Mouse (Mus musculus): ENCODE measurements around the gene Prkar1b. TPM values are rescaled to one million over a fixed set of nuclear protein-coding genes. Genes with fewer than 3 reads are reported as not detected.
A peak's percentile ranks its signal among the peaks of the same experiment; 100 is the strongest.

The Prkar1b gene
- polyA plus RNA-seq, 1 experiment from 2014 or later: 13.8 TPM

GRCm38 (mm10) chr5:139098991-139099972 lies 50.5 kb downstream of the Prkar1b start:
- Histone ChIP-seq H3K27me3 (peaks cover 7% of the 10 kb centered on the region; the same call in 1 of the 2 replicates), H3K9me3 (0 out of 2 replicates have a peak, but pooled peaks cover 10% of the 10 kb centered on the region), H3K9ac (replicated peaks) (no peak overlapping the region), H3K4me3 (replicated peaks) (no peak overlapping the region), H3K27ac (no peak overlapping the region), H3K4me2 (no peak overlapping the region), H3K36me3 (no peaks in the 10 kb centered on the region), H3K4me1 (replicated peaks) (peaks cover 12% of the 10 kb centered on the region)
- ATAC-seq (ENCODE audit: insufficient number of reproducible peaks, insufficient read depth, low FRiP score, low TSS enrichment, low read depth): no peak
- WGBS: 25% methylated on average over 12 of the region's 12 CpGs

- no peak overlapping the region for H3K27ac ChIP-seq
- no peak overlapping the region for H3K4me2 ChIP-seq
- H3K9me3 ChIP-seq: 0 out of 2 replicates have a peak, but pooled peaks cover 10% of the 10 kb centered on the region
- no peak overlapping the region for H3K9ac ChIP-seq (replicated peaks)
- WGBS: 71% methylated on average over 8 of the region's 8 CpGs
- H3K4me1 ChIP-seq (replicated peaks): peaks cover 12% of the 10 kb centered on the region
- H3K27me3 ChIP-seq: peaks cover 3% of the 10 kb centered on the region; the same call in 1 of the 2 replicates
- ATAC-seq (ENCODE audit: insufficient number of reproducible peaks, insufficient read depth, low FRiP score, low TSS enrichment, low read depth): no peak
- H3K4me3 ChIP-seq (replicated peaks): no peak overlapping the region
- H3K36me3 ChIP-seq: no peaks in the 10 kb centered on the region
These were observed 54.3 kb downstream of the Prkar1b start for GRCm38 (mm10) chr5:139095297-139096110.

- no peaks in the 10 kb centered on the region for H3K27me3 ChIP-seq
- no peak overlapping the region for H3K9ac ChIP-seq (replicated peaks)
- no peaks in the 10 kb centered on the region for H3K36me3 ChIP-seq
- 0 out of 2 replicates have a peak, but pooled peaks cover 10% of the 10 kb centered on the region for H3K9me3 ChIP-seq
- H3K4me1 ChIP-seq (replicated peaks): 0 out of 2 replicates have a peak, but pooled peaks cover 2% of the 10 kb centered on the region
- H3K27ac ChIP-seq: no peak overlapping the region
- no peak overlapping the region for H3K4me3 ChIP-seq (replicated peaks)
- no peak overlapping the region for H3K4me2 ChIP-seq
- no peak for ATAC-seq (ENCODE audit: insufficient number of reproducible peaks, insufficient read depth, low FRiP score, low TSS enrichment, low read depth)
- WGBS: 85% methylated on average over 4 of the region's 4 CpGs
These were observed 56.3 kb downstream of the Prkar1b start for GRCm38 (mm10) chr5:139093534-139093933.

GRCm38 (mm10) chr5:139091713-139092112 lies 58.1 kb downstream of the Prkar1b start:
- ATAC-seq (ENCODE audit: insufficient number of reproducible peaks, insufficient read depth, low FRiP score, low TSS enrichment, low read depth): no peak
- Histone ChIP-seq H3K27me3 (no peaks in the 10 kb centered on the region), H3K4me1 (replicated peaks) (0 out of 2 replicates have a peak, but pooled peaks cover 2% of the 10 kb centered on the region), H3K4me2 (no peak overlapping the region), H3K27ac (no peak overlapping the region), H3K9me3 (0 out of 2 replicates have a peak, but pooled peaks cover 2% of the 10 kb centered on the region), H3K36me3 (no peaks in the 10 kb centered on the region), H3K9ac (replicated peaks) (no peak overlapping the region), H3K4me3 (replicated peaks) (no peak overlapping the region)
- 85% methylated on average over 3 of the region's 3 CpGs for WGBS

GRCm38 (mm10) chr5:139090162-139090561 lies 59.6 kb downstream of the Prkar1b start:
- ATAC-seq (ENCODE audit: insufficient number of reproducible peaks, insufficient read depth, low FRiP score, low TSS enrichment, low read depth): no peak
- H3K9ac ChIP-seq (replicated peaks): no peak overlapping the region

GRCm38 (mm10) chr5:139088173-139088572 lies 61.6 kb downstream of the Prkar1b start:
- no peaks in the 10 kb centered on the region for H3K27me3 ChIP-seq
- H3K4me3 ChIP-seq (replicated peaks): no peak overlapping the region
- WGBS: 93% methylated on average over 5 of the region's 5 CpGs
- ATAC-seq (ENCODE audit: insufficient number of reproducible peaks, insufficient read depth, low FRiP score, low TSS enrichment, low read depth): no peak
- H3K4me2 ChIP-seq: no peak overlapping the region
- no peaks in the 10 kb centered on the region for H3K9me3 ChIP-seq
- no peaks in the 10 kb centered on the region for H3K36me3 ChIP-seq
- no peak overlapping the region for H3K9ac ChIP-seq (replicated peaks)
- H3K4me1 ChIP-seq (replicated peaks): no peaks in the 10 kb centered on the region
- no peak overlapping the region for H3K27ac ChIP-seq

More at GRCm38 (mm10) chr5:139090162-139090561, 59.6 kb downstream of the Prkar1b start:
- 65% methylated on average over 1 of the region's 1 CpGs for WGBS
- H3K27ac ChIP-seq: no peak overlapping the region
- no peak overlapping the region for H3K4me3 ChIP-seq (replicated peaks)
- H3K9me3 ChIP-seq: no peaks in the 10 kb centered on the region
- 0 out of 2 replicates have a peak, but pooled peaks cover under 1% of the 10 kb centered on the region for H3K4me1 ChIP-seq (replicated peaks)
- H3K36me3 ChIP-seq: no peaks in the 10 kb centered on the region
- no peak overlapping the region for H3K4me2 ChIP-seq
- H3K27me3 ChIP-seq: no peaks in the 10 kb centered on the region

- H3K27me3 ChIP-seq: no peaks in the 10 kb centered on the region
- H3K9me3 ChIP-seq: no peaks in the 10 kb centered on the region
- H3K9ac ChIP-seq (replicated peaks): no peak overlapping the region
- ATAC-seq (ENCODE audit: insufficient number of reproducible peaks, insufficient read depth, low FRiP score, low TSS enrichment, low read depth): peak; percentile 63; the same call in 1 of the 2 replicates
- no peak overlapping the region for H3K4me2 ChIP-seq
- H3K4me3 ChIP-seq (replicated peaks): no peak overlapping the region
- no peak overlapping the region for H3K27ac ChIP-seq
- WGBS: 69% methylated on average over 7 of the region's 7 CpGs
- peaks cover 12% of the 10 kb centered on the region; the same call in 1 of the 2 replicates for H3K4me1 ChIP-seq (replicated peaks)
- H3K36me3 ChIP-seq: no peaks in the 10 kb centered on the region
These were observed 64.8 kb downstream of the Prkar1b start for GRCm38 (mm10) chr5:139084831-139085519.

GRCm38 (mm10) chr5:139084302-139084701 lies 65.5 kb downstream of the Prkar1b start:
- Histone ChIP-seq H3K4me2 (no peak overlapping the region), H3K4me3 (replicated peaks) (no peak overlapping the region), H3K27ac (no peak overlapping the region), H3K36me3 (no peaks in the 10 kb centered on the region), H3K27me3 (no peaks in the 10 kb centered on the region), H3K9me3 (no peaks in the 10 kb centered on the region), H3K4me1 (replicated peaks) (peaks cover 12% of the 10 kb centered on the region; the same call in 1 of the 2 replicates), H3K9ac (replicated peaks) (no peak overlapping the region)
- ATAC-seq (ENCODE audit: insufficient number of reproducible peaks, insufficient read depth, low FRiP score, low TSS enrichment, low read depth): no peak
- 93% methylated on average over 6 of the region's 6 CpGs for WGBS

GRCm38 (mm10) chr5:139083841-139084240 lies 66.0 kb downstream of the Prkar1b start:
- Histone ChIP-seq H3K27ac (no peak overlapping the region), H3K9ac (replicated peaks) (no peak overlapping the region), H3K27me3 (no peaks in the 10 kb centered on the region), H3K9me3 (no peaks in the 10 kb centered on the region), H3K4me2 (no peak overlapping the region), H3K4me3 (replicated peaks) (no peak overlapping the region), H3K4me1 (replicated peaks) (peaks cover 12% of the 10 kb centered on the region; the same call in 1 of the 2 replicates), H3K36me3 (no peaks in the 10 kb centered on the region)
- WGBS: 79% methylated on average over 4 of the region's 4 CpGs
- no peak for ATAC-seq (ENCODE audit: insufficient number of reproducible peaks, insufficient read depth, low FRiP score, low TSS enrichment, low read depth)

GRCm38 (mm10) chr5:139081370-139081769 lies 68.4 kb downstream of the Prkar1b start:
- WGBS: 55% methylated on average over 6 of the region's 6 CpGs
- no peaks in the 10 kb centered on the region for H3K27me3 ChIP-seq
- no peak for ATAC-seq (ENCODE audit: insufficient number of reproducible peaks, insufficient read depth, low FRiP score, low TSS enrichment, low read depth)
- no peak overlapping the region for H3K27ac ChIP-seq
- H3K4me2 ChIP-seq: no peak overlapping the region
- no peaks in the 10 kb centered on the region for H3K9me3 ChIP-seq
- H3K4me3 ChIP-seq (replicated peaks): no peak overlapping the region
- peaks cover 32% of the 10 kb centered on the region for H3K4me1 ChIP-seq (replicated peaks)
- no peak overlapping the region for H3K9ac ChIP-seq (replicated peaks)
- no peaks in the 10 kb centered on the region for H3K36me3 ChIP-seq

All from limb, embryonic 12.5 days (tissue).